Mouse (Mus musculus) embryo, embryonic 10 days (tissue): Measurements from ENCODE around the gene Ubxn2a.

Experiments used
- DNase-seq: peaks from one replicate; pipeline ENCODE4 v3.0.0-alpha.2; 2015; ENCODE audit warnings: low spot score

Ubxn2a gene

DNA sequence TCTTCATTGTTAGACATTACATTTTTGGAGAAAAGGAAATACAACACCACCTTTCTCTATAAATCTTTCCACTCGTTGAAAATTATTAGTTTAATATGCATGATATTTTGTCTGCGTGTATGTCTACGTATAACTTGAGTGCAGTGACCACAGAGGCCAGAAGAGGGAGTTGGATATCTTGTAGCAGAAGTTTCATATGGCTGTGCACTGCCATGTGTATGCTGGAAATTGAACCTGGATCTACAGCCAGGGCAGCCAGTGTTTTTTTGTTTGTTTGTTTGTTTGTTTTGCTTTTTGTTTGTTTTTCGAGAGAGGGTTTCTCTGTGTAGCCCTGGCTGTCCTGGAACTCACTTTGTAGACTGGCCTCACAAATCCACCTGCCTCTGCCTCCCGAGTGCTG, 28.5 kb downstream of the Ubxn2a start:
- no peak for DNase-seq

DNA sequence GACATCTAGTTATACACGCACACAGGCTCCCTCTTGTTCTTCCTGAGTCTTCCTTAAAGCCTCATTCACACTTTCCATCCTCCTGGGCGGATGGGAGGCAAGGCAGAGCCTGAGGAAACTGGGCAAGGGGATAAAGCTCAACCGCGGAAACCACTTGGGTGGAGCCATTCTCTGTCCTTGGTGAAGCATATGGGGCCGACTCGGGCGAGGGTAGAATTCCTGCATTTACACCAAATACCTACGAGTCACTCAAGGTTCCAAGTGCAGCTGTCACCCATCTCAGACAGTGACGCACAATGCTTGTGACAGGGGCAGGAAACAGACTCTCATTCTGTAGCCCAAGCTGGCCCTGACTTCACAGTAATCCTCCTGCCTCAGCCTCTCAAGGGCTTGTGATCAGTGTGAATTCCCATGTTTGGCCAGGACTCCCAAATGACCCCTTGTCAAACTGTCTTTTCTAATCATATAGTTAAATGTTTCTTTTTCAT, 29.2 kb downstream of the Ubxn2a start:
- no peak for DNase-seq

DNA sequence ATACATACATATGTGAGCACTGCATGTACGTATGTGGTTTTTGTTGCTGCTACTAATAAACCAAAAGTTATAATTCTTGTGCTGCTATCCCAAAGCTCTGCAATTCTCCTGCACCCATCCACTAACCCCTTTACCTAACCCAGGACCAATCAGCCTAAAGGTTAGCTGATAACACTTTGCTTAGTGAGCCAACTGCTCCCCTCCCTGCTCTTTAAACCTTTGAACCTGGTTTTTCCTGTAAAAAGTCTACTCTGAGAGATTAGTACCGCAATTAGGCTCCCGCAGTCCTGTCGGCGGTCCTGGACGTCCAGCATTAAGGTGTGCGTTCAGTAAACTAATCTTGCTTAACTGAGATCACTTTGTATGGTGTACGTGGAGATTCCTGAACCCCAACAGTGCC, 31.9 kb downstream of the Ubxn2a start:
- no peak for DNase-seq

DNA sequence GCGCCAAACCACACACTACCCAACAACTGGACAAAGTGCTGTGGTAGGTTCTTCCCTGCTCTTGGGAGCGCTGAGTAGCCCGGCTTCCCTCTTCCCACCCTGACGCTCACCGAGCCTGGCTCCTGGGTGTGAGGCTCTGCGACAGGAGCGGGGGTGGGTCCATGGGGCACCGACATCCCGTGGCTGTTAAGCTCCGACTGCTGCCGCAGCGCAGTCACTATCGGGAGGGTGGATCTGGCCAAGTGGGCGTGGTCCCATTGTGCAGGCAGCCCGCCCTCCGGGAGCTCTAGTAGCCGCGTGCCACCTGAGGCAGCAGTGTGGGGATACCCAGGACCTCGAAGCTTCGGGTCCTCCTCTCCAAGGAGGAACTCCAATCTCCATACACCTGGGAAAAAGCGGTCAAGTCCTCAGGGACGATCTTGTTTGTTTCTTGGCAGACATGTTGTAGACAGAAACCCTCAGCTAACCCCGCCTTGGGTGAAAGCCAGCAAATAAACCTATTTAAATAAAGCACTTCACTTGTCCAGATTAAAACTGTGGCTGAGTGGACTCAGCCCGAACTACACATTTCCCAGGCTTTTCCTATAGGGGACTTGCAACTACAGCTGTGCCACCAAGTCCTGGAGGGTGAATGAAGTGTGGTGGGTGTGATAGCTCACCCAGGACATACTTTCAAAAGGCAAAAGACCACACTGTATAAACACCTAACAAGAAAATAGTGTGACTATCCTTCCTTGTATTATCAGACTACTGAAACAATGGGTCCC, 33.2 kb downstream of the Ubxn2a start, which contains the start of gene Mfsd2b:
Gene Mfsd2b (minus strand): TSS at position 199 of the 767 bp plus-strand sequence.
- peak; percentile 83 for DNase-seq

DNA sequence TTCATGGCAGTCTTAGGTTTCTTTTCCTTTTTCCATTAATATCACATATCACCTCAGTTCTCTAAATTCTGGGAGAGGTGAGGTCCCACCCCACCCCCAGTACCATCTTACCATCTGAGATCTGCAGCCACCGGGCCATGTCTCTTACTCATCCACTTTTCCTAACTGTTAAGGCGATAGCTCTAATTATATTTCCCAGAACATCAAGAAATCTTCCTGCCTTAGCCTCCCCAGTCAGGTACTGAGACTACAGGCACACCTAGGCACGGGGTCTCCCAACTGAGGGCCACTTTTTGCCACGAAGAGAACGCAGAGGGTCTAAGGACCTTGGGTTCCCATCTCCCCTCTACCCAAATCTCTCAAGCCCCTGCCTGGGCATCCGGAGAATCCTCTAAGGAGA, 34.0 kb downstream of the Ubxn2a start:
- no peak for DNase-seq

DNA sequence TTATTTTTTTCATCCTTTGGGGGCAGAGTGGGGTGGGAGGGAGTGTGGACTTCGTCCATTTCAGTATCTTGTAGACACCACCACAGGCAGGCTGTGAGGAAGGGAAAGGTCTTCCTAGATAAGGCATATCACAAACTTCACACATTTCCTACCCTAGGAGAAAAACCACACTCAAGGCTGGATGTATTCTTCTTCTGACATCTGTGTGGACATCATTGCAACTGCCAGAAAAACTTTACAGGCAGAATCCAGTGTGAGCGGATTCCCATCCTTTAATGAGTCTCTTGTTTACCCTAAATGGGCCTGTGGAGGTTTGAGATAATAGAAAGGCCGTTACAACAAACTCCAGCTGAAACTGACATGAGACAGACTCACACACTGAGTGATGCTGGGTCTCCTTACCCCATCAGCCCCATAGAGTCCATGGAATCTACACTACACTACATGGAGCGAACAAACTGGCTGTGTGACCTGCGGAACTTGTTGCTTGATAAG, 34.5 kb downstream of the Ubxn2a start:
- DNase-seq, result no peak

DNA sequence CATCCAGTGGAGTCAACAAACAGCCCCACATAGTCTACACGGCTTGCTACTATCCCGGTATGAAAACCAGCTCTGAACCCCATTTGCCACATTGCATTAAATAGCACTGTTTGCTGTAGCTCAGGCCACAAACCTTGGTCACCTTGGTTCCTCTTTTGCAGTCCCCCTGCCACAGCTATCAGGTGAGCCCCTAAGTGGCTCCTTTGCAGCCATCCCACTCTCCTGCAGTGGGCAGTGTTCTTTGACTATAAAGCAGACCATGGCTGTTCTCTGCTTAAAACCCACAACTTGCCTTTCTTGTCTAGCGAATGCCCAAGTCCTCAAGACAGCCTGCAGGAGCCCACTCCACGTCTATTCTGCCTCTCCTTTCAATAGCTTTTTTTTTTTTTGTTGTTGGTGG, 35.2 kb downstream of the Ubxn2a start:
- no peak for DNase-seq

DNA sequence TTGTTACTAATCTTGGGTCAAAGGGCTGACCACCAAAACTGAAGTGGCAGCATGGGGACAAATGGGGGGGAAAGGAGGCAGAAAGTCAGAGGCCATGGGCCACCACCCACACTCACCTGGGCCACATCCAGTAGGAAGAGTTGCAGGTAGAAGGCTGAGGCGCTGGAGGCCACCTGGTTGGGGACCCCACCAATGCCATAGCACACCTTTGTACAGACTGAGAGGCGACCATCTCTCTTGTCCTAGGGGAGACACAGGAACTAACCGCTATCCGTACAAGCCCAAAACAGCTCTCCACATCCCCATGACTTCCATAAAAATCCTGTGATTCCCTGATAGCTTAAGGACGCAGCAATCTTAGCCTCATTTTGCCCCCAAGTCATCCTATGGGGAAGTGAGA, 36.2 kb downstream of the Ubxn2a start:
- no peak for DNase-seq

DNA sequence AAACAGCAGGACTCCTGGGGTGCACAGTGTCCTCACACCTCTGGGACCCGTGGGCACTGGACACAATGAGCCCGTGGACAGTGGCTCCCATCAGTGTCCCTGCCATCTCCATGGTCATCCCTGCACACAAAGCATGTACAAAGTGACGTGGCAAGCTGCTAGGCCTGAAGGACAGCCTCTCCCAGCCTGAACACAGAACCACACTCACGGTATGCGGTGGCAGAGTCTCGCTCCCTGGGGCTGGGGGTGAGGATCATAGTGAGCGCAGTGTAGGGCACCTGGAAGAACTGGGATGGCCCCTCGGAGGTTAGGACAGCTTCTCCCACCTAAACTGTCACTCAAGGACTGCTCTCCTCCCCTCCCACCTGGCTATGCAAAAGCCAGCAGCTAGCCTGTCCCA, 38.6 kb downstream of the Ubxn2a start:
- no peak for DNase-seq

DNA sequence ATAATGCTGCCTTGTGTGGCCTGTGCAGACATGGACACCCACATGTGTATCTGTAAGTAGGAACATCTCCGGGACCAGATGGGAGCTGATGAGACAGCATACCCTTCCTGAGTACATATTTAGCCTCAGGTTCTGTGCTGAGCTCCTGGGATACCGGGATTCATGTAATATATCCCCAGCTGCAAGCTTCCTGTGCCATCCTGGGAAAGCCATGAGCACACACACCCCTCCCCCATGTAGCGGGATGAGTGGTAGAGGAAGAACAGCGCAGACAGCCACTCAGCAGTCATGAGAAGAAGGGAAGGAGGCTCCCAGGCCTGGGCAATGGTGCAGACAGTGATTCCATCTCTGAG, 43.2 kb downstream of the Ubxn2a start:
- no peak for DNase-seq

DNA sequence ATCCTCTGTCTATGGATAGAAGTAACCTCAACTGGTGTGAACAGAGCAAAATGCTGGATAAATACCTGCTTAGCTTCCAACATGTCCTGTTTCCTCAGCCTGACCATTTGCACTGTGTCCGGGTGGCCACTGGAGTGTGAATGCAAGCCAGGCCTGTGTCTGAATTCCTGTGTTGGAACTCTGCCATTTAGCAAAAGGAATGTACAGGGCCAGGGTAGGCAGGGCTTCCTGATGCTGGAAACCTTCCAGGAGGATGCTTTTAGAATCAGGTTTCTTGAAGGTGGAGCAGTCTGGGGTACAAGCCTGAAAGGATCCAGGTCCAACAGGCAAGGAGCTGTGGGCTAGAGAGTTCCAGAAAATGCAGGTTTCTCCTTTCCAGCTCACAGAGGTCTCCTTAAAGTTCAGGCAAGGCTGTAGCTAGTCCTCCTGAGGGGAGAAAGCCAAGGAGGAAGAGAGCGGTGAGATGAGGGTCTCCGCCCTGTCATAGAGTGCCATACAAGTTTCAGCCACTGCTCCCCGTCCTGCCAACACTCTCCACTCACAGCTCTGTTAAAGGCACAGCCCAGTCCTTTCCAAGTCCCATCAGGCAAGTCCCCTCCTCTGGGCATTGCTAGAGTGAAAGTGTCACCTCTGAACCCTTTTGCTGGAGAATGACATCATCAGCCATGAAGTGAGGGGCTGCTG, 43.7 kb downstream of the Ubxn2a start:
- no peak for DNase-seq

DNA sequence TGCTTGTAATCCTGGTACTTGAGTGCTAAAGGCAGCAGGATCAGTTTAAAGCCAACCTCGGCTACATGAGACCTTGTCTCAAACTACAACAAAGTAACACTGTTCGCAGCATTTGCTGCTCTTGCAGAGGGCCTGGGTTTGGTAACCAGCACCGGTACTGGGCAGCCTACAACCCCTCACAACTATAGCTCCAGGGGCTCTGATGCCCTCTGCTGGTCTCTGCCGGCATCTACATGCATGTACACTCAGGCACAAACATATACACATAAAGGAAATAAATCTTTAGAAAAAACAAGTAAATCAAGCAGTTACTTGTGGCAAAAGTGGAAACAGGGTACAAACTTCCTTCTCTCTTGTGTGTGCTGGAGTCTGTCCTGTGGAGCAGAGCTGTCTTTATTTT, 44.8 kb downstream of the Ubxn2a start:
- DNase-seq, result no peak

DNA sequence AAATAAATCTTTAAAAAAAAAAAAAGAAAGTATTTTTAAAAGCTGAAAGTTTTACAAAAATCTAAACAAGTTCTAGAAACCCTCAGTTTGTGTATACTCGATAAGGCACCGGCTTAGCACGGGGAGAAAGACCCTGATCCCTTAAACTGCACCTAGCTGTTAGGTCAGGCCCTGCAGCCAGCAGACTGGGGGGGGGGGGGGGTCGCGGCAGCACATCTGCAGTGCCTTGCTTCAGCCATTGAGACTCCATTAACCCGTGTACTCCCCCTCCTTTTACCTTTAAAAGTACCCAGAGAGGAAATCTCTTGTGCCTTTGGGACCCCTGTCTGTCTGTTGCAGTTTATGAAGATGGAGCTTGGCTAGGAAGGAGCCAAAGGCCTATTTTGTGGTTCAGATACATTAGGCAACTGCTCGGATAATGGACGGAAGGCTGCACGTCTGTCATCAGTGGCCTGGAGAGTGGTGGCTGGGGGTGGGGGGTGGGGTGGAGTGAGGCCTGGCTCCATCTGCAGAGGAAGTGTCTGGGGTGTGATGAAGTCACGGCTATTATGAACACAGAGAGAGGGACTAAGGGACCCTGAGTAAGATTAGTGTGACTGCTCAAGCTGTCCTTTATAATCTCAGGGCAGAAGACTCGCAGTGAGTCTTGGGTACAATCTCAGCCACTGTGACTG, 48.1 kb downstream of the Ubxn2a start:
- DNase-seq, result peak; percentile 40

DNA sequence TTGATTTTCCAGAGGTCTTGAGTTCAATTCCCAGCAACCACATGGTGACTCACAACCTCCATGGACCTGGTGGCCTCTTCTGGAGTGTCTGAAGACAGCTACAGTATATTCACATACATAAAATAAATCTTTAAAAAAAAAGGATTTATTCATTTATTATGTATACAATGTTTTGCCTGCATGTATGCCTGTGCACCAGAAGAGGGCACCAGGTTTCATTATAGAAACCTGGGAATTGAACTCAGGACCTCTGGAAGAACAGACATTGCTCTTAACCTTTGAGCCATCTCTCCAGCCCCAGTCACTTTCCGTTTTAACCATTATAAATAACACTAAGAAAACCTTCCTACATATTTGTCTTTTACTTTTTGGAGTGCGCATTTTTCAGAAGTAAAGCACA, 50.7 kb downstream of the Ubxn2a start:
- no peak for DNase-seq

DNA sequence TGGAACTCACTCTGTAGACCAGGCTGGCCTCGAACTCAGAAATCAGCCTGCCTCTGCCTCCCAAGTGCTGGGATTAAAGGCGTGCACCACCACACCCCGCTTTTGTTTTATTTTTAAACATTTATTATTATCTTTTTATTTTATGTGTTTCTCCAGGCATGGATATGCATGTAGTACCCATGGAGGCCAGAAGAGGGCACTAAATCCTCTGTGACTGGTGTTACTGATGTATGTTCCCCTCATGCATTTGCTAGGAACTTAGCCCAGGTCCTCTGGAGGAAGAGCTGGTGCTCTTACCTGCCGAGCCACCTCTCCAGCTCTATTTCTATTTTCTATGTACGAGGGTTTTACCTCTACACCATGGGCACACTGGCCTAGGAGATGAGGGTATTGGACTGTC, 51.3 kb downstream of the Ubxn2a start:
- no peak for DNase-seq

DNA sequence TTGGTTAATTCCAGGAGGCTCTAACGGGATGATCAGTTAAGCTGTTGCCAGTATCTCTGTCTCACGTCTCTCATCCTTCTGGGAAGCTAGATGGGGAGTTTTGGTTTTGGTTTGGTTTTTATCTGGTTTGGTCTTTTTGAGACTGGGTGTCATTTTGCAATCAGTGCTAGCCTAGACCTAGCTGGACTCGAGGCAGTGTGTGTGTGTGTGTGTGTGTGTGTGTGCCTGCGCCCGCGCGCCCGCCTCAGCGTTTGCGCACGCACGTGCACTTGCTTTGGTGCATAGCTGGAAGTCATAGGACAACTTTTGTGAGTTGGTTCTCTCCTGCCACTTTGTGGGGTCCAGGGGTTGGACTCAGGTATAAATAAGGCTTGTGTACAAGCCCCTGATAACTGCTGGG, 63.8 kb downstream of the Ubxn2a start:
- DNase-seq, result peak; percentile 76

DNA sequence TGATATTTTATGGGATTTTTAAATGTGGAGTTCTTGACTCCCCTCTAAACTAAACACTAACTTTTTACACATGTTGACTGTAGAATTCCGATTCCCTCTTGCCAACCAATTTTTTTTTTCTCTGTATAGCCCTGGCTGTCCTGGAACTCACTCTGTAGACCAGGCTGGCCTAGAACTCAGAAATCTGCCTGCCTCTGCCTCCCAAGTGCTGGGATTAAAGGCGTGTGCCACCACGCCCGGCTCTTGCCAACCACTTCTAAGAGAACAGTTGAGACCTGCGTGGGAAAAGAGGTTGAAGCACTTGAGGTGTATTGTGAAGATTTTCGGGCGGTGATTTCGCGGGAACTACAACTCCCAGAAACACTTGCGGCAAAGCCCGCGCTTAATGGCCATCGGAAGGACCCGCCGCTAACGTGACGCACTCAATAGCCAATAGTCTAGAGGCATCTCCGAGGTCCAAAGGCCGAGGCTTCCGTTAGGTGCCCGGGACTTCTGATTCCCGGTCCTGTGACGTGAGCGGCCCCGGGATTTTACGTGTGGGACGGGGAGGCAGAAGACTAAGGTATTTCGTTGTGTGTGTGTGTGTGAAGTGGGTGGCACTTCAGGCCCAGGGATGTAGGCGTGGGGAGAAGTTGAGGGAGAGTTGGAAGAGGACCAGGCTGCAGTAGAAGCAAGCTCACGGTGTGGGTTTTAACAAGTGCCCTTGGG, 64.5 kb downstream of the Ubxn2a start, which contains the start of gene Wdcp:
Gene Wdcp (plus strand): TSS at position 414 of the 708 bp plus-strand sequence.
- peak; percentile 98 for DNase-seq

DNA sequence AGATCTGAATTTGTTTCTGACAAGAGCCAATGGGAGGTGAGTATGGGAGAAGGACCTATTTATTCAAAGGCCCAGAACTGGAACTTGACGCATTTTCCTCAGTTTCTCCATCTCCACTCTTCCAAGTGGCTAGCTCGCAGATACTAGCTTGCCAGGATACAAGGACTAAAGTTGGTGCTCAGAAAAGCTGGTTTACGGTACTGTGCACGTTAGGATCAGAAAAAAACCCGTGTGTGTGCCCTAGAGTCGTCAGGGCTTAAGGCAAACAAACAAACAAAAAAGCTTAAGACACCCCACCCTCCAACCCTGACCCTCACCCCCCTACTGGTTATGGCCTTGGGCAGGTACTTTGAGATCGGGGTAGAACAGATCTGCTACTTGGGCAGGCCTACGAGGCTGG, 65.0 kb downstream of the Ubxn2a start:
- no peak for DNase-seq

DNA sequence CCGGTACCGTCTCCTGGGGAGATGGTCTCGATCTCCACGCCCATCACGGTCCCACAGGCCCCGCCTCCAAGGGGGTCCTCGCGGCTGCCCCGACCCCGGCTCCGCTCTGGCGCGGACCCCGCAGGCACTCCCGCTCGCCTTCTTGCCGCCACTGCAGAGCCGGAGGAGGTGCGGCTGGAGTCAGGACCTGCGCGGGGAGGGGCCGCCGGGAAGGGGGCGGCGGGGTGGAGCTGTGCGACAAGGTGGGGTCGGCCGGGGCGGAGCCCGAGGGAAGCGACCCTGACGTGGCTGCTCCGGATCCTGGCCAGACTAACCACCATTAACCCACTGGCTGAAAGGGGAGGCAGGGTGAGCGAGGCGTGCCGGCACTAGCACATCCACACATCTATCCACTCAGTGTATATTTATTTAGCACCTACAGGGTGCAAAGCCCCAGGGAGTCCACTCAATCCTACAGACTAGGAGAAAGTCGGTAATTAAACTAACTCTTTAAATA, 66.1 kb downstream of the Ubxn2a start, which contains the start of gene Fkbp1b:
Gene Fkbp1b (minus strand): TSS at position 200 of the 496 bp plus-strand sequence.
- DNase-seq, result peak; percentile 75

DNA sequence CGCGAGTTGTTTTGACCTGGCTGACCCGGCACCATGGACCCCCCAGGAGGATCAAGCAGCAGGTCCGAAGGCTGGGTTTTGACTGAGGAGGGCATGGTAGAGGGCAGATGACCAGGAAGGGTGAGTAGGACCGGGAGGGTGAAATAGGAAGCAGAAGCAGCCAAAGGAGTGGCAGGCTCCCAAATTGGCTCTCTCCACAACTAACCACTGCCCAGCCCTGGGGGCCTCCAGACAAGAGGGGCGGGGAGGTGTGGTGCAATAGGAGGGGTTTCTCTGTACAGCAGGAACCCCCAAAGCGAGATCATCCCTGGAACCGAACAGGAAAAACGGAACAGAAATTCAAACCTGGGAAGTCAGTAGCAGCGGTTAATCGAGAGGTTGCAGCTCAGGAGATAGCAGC, 66.8 kb downstream of the Ubxn2a start:
- DNase-seq, result peak; percentile 20

DNA sequence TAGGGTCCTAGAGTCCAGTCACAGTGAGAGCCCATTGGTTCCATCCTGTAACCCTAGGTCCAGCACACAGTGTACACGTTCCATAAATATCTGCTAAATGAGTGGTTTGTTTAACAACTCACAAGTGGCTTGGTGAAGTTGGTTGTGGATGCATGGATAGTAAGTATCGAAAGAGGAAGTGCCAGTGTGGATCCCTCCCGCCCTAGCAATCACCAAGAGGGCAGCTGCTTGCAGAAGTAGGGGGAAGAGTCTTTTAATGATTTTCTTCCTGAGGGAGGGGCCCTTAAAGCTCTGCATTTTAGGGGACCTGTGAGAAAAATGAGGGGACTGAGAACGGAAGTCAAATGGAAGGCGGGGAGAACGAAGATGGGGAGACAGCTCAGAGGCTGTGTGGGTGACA, 67.5 kb downstream of the Ubxn2a start:
- no peak for DNase-seq

DNA sequence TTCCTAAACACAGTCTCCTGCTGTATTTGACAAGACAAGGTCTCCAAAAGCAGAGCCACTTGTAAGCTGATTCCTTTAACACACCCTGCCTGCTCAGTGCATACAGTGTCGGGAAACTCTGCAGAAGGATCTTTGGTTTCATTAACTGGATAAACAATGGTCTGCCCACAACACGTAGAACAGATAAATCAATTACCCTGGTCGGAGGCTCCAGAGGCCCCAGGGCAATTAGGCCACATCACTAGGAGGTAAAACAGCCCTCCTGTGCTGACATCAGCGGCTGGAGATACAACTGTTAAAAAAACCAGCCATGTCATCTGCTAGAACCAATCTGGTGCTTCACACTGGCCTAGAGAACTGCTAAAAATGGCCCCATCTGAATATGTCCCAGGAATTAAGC, 70.5 kb downstream of the Ubxn2a start:
- no peak for DNase-seq
